Mouse (Mus musculus) right cerebral cortex, postnatal 10 days (tissue): ENCODE results near the gene Atf4.

ENCODE experiments used
- DNase-seq, 2 experiments: peaks; one replicate each; pipeline ENCODE4 v3.0.0; 2021; ENCODE audit warnings: low spot score in 2 of 2

The Atf4 gene

DNA sequence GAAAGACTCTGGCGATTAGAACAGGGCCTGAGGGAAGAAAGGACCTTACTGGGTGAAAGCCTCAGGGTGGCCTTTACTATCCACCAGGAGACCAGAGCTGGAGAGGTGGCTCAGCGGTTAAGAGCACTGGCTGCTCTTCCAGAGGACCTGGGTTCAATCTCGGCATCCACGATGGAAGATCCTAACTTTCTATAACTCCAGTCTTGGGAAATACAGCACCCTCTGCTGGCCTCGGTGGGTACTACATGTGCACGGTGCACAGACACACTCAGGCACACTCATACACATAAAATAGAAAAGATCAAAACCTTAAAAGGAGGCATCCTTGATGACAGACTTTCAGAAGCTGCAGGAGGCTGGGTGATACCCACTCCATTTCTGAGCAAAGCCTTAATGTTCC lies 25.7 kb downstream of the Atf4 start:
- DNase-seq: peak in 1 of 2 experiments; percentile 62

GRCm38 (mm10) chr15:80286851-80287415 lies 31.9 kb downstream of the Atf4 start, which contains the start of gene Cacna1i:
Cacna1i (plus strand) TSS chr15:80287238.
- DNase-seq: peak; percentile 85 to 86

DNA sequence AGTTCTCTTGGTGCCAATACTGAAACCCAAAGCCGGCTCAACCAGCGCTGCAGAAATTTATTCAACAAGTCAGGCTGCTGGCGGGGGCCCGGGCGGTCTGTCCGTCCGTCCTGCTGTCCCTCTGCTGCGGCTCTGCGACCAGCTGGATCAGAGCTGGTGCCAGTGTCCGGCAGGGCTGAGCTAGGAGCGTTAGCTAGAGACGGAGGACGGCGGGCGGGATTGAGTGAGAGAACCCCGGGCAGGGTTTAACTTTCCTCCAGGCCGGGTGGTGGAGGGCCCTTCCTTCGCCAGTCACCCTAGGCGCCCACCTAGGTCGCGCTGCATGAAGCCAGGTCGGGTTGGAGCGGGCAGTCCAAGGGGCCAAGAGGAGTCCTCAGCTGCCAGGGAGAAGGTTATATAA lies 33.1 kb downstream of the Atf4 start:
- DNase-seq: no peak

DNA sequence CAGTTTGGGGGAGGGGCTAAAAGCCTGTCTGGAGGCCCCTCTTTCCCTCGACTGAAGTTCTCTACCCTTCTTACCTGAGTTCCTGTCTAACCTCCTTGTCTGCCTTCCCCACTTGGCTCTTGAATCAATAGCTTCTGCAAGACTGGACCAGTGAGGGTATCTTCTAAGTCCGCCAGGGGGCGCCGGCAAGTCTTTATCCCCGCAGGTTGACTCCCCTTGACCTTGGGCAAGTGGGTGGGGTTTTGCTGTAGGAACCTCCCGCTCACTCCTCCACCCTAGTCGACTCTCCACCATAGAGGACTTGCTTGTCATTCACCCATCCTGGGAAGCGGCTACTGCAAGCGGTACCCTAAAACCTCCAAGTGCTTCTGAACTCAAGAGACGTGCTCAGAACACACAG lies 34.5 kb downstream of the Atf4 start:
- DNase-seq: peak; percentile 78 to 80

DNA sequence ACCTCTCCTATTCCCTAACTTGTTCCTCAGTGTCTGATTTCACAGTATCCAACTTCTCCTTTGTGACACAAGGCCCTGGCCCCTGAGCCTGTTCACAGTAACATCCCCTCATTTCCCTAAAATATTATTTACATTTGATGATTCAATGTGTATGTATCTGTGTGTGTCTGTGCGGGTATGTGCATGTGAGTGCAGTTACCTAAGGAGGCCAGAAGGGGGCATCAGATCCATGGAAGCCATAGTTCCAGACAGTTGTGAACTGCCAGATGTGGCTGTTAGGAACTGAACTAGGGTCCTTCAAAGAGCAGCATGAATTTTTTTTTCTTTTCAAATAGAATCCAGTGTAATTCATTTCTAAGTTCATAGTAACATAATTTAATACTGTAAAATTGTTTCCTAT lies 42.2 kb downstream of the Atf4 start:
- DNase-seq: no peak

- DNase-seq: no peak
Measured at GRCm38 (mm10) chr15:80303779-80304178, 48.8 kb downstream of the Atf4 start.

DNA sequence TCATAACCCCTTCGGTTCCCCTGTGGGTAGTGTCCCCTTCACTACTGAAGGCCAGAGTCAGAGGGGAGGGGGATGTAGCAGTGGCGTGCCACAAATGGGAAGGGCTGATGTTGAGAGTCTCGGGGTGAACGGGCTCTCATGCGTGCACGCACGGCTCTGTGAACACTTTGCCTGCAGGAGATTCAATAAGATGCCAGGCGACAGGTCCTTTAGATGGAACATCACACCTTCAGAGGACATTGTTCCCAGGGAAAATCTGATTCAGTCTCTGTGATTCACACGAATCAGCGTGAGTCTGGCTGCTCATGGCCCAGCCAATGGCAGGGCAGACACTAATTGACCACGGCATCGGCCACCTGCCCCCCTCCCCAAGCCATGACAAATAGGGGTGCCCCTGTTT lies 49.2 kb downstream of the Atf4 start:
- no peak for DNase-seq

DNA sequence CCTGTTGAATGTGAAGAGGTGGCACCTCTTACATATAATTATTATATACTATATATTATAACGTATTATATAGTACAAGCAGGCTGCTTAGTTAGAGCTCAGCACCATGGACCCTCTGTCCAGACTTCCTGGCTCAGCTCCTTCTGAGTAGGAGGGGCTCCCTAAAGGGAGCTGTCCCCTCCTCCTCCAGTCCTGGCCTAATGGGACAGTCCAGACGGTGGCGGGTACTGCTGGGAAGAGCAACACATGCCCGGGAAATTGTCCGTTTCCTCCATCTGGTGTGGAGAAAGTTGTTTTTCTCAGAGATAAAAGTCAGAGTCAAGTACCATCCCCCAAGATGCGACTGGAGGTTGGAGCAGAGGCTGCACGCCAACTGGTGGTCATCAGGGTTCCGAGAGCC lies 51.2 kb downstream of the Atf4 start:
- no peak for DNase-seq
